Mouse (Mus musculus) liver, embryonic 14.5 days (tissue): ENCODE results near the gene Gm4491.

Source experiments
- CTCF ChIP-seq: IDR thresholded peaks from 2 replicates; pipeline ENCODE4 v1.5.1; 2016; ENCODE audit warnings: antibody characterized with exemption, low read depth, control low read depth
- EP300 ChIP-seq: IDR thresholded peaks from 2 replicates; pipeline ENCODE4 v1.6.1; 2016; ENCODE audit warnings: antibody characterized with exemption, low read depth

DNA sequence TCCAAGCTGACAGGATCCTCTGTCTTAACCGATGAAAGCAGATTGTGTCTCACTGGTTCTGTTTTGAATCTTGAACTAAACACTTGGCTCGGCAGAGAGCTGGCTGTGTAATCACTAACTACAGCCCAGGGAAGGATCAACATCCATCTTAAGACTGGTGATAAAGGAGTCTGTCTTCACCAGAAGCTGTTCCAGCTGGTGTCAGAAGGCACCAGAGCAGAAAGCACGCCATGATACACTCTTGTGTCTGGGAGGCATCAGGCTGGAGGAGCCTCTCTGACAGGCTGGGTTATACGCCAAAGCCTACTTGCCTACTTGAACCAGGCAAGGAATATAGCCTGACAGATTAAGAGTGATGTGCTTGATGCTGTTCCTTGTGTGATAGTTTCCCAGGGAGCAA is 30.1 kb upstream of the Gm4491 start:
- TF ChIP-seq CTCF, result no peak
- no peak for TF ChIP-seq EP300
